Mouse (Mus musculus): Measurements from ENCODE around the gene Med26. TPM values are rescaled to one million over a fixed set of nuclear protein-coding genes. Genes with fewer than 3 reads are reported as not detected.
A peak's percentile ranks its signal among the peaks of the same experiment; 100 is the strongest.

Gene Med26
- polyA plus RNA-seq, 1 experiment, result 16.5 TPM

DNA sequence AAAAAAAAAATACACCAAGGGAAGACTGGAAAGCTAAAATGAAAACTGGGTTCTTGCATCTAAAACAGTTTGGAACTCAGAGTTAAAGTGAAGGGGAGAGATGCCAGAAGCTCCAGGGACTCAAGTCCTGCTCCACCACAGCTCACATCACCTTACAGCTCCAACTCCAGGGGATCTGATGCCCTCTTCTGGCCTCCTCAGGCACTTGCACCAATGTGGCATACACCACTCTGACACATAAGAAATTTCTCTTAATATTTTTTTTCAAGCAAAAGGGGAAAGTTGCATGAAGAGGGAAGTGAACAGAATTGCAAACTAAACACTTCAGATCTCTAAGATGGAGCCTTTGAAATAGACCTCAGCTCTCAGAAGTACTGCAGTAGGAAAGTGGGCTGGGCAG is 8.8 kb downstream of the Med26 start:
- DNase-seq (ENCODE audit: low read depth), result no peak
- peak; percentile 18; the same call in 1 of the 2 replicates for TF ChIP-seq CTCF (IDR thresholded peaks at IDR 0.05; ENCODE audit: borderline replicate concordance, extremely low read depth, insufficient read depth, insufficient read length)
- no peak for TF ChIP-seq POLR2A (IDR thresholded peaks at IDR 0.05; ENCODE audit: borderline replicate concordance, extremely low read depth, insufficient read depth, insufficient read length, poor library complexity, severe bottlenecking)

DNA sequence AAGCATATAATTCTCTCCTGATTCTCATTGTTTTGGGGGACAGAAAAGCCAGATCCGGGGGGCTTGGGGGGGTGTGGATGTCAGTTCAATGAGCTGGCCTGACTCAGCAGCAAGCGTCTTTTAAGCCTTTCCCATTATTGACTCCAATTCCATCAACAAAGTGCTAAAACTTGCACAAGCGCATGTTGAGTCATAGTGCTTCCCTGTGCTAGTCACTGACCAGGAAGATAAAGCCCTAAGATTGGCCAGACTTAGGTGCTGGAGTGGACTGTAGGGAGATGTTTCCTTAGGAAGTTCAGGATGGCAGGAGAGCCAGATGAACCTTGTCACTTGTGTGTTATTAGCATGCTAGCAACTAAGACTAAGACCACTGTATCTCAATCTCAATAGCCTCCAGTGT is 13.2 kb downstream of the Med26 start:
- TF ChIP-seq POLR2A (IDR thresholded peaks at IDR 0.05; ENCODE audit: borderline replicate concordance, extremely low read depth, insufficient read depth, insufficient read length, poor library complexity, severe bottlenecking) (no peak), CTCF (IDR thresholded peaks at IDR 0.05; ENCODE audit: borderline replicate concordance, extremely low read depth, insufficient read depth, insufficient read length) (no peak)
- DNase-seq (ENCODE audit: low read depth), result no peak

DNA sequence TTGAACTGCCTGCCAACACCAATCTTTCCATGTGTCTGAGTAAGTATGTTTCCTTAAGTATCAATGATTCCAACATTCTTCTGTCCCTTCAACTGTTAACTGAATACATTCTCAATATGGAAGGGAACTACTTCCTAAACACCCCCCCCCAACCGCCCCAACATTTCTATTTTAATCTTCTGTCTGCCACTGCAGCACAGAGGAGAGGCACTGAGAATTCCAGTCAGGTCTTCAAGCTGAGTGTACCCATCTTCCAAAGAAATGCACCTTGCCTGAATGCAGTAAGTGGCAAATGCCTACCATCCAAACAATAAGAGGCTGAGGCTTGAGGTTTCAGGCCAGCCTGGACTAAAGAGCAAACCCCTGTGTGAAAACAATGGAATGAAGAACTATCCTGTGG is 16.0 kb downstream of the Med26 start:
- no peak for DNase-seq (ENCODE audit: low read depth)
- TF ChIP-seq POLR2A (IDR thresholded peaks at IDR 0.05; ENCODE audit: borderline replicate concordance, extremely low read depth, insufficient read depth, insufficient read length, poor library complexity, severe bottlenecking), result no peak
- TF ChIP-seq CTCF (IDR thresholded peaks at IDR 0.05; ENCODE audit: borderline replicate concordance, extremely low read depth, insufficient read depth, insufficient read length), result no peak

DNA sequence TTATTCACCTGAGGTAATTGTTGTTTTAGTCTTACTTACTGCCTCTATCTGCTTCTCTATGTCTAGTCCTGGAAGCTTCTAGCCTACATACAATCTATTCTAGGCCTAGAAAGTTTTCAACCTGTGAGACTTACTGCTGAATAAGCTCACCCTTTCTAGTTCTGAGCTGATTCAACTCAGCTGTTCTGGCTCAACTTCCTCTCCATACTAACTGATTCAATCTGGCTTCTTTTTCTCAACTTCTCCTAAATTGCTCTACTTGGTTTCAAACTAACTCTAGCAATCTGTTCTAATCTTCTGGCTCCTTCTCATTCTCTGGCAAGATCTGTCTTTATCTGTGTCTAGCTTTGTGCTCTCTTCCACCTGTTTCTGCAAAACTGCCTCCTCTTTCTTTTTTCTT is 26.2 kb downstream of the Med26 start:
- no peak for DNase-seq (ENCODE audit: low read depth)
- TF ChIP-seq POLR2A (IDR thresholded peaks at IDR 0.05; ENCODE audit: borderline replicate concordance, extremely low read depth, insufficient read depth, insufficient read length, poor library complexity, severe bottlenecking), result no peak
- no peak for TF ChIP-seq CTCF (IDR thresholded peaks at IDR 0.05; ENCODE audit: borderline replicate concordance, extremely low read depth, insufficient read depth, insufficient read length)

DNA sequence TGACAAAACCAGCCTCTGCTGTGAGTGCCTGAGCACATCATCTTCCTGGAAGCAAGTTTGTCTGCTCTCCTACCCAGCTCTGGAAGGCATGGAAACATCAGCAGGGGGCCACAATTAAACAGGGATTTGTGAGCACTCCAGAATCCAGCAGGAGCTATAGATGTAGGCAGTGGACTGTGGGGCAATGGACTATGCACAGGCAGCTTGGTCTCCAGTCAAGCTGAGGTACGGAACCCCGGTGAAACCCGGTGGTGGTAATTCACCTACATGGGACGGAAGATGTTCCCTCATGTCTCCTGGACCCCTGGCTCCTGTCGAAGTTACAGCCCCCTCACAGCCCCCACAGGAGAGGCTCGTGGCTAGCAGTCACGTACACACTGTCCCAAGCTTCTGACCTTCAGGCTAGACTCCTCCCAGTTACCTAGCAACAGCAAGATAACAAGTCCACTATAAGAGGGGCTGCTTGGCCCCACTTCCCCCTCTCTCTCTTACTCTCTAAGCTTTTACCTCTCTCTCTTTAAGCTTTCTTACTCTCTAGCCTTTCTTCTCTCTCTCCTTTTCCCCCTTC is 30.6 kb downstream of the Med26 start:
- TF ChIP-seq CTCF (IDR thresholded peaks at IDR 0.05; ENCODE audit: borderline replicate concordance, extremely low read depth, insufficient read depth, insufficient read length) (no peak), POLR2A (IDR thresholded peaks at IDR 0.05; ENCODE audit: borderline replicate concordance, extremely low read depth, insufficient read depth, insufficient read length, poor library complexity, severe bottlenecking) (no peak)
- DNase-seq (ENCODE audit: low read depth), result no peak

DNA sequence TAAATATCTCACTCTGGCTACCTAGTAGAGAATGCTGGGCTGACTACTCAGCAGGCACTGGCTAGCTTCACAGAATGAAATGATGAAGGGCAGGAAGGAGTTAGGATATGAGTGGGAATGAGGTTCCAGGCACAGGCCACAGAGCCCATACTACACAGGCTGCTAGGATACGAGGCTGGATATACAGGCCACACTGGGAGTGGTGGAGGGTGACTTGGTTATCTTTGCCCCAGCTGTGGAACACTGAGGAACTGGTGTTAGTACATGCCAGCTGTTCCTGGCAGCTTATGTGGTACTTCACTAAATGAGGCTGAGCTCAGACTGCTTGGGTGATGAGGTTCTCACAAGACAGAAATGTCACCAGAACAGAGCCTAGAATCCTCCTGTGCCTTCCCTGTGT is 34.9 kb downstream of the Med26 start:
- TF ChIP-seq POLR2A (IDR thresholded peaks at IDR 0.05; ENCODE audit: borderline replicate concordance, extremely low read depth, insufficient read depth, insufficient read length, poor library complexity, severe bottlenecking) (no peak), CTCF (IDR thresholded peaks at IDR 0.05; ENCODE audit: borderline replicate concordance, extremely low read depth, insufficient read depth, insufficient read length) (no peak)
- no peak for DNase-seq (ENCODE audit: low read depth)

DNA sequence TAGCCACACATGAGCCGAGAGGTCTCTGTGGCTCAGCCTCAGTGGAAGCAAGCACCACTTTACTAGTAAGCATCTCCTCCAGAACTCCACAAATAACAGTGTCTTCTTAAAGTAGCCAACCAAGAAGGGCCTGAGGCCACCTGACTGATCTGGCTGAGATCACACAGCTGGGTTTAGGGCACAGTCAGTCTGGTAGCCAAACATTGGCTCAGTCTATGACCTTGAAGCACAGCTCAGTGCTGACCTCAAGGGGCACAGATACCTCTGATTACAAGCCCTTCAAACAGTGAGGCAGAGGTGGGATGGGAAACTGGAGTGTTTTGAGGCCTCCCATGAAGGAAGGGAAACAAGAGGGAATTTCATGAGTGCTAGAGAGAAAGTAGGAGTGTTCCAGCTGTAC is 35.4 kb downstream of the Med26 start:
- TF ChIP-seq POLR2A (IDR thresholded peaks at IDR 0.05; ENCODE audit: borderline replicate concordance, extremely low read depth, insufficient read depth, insufficient read length, poor library complexity, severe bottlenecking) (no peak), CTCF (IDR thresholded peaks at IDR 0.05; ENCODE audit: borderline replicate concordance, extremely low read depth, insufficient read depth, insufficient read length) (no peak)
- no peak for DNase-seq (ENCODE audit: low read depth)

DNA sequence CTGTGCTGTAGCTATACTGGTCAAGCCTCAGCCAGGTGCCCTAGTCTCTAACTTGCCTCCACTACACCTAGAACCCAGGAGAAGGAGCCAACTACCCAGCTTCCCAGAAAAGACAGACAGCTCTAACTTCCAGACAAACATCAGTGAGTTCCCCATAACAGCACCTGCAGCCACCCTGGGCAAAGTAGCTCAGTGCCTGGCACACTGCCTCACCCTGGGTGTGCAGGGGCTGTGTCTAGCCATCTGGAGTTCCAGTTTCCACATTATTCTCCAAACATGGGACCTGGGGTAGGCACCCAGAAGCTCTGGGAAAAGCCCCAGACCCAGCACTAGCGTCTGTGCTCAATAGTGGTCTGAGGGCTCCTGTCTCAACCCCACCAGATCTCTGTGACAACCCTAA is 40.6 kb downstream of the Med26 start:
- TF ChIP-seq POLR2A (IDR thresholded peaks at IDR 0.05; ENCODE audit: borderline replicate concordance, extremely low read depth, insufficient read depth, insufficient read length, poor library complexity, severe bottlenecking) (no peak), CTCF (IDR thresholded peaks at IDR 0.05; ENCODE audit: borderline replicate concordance, extremely low read depth, insufficient read depth, insufficient read length) (no peak)
- no peak for DNase-seq (ENCODE audit: low read depth)

DNA sequence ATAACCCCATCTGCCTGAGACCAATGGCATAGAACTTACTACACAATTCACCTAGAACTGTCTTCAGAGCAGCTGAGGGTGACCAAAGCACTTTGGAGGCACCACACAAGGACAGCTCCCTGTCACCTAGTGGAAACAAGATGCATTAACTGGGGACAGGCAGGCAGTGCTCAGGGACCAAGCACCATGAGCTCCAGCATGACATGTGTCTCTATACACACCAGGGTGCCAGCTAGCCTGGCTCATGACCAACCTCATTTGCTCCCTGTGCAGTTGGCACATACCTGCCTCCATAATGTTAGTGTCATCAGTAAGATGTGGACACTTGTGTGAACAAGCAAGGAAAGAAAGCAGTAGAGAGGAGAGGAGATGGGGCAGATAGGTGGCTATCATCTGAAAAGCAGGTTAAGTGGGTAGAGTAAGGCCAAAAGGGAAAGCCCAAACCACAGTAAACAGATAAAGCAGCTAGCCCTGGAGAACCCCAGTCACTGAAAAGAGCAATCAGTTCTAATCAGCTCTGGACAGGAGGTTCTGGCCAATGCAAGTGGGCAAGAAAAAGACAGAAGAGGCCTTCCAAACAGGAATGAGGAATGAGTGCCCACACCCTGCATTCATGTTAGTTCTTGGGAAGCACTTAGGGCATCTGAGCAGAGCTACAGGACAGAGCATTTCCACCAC is 43.3 kb downstream of the Med26 start:
- DNase-seq (ENCODE audit: low read depth), result peak; percentile 12
- TF ChIP-seq CTCF (IDR thresholded peaks at IDR 0.05; ENCODE audit: borderline replicate concordance, extremely low read depth, insufficient read depth, insufficient read length), result no peak; the same call in 1 of the 2 replicates
- no peak for TF ChIP-seq POLR2A (IDR thresholded peaks at IDR 0.05; ENCODE audit: borderline replicate concordance, extremely low read depth, insufficient read depth, insufficient read length, poor library complexity, severe bottlenecking)

DNA sequence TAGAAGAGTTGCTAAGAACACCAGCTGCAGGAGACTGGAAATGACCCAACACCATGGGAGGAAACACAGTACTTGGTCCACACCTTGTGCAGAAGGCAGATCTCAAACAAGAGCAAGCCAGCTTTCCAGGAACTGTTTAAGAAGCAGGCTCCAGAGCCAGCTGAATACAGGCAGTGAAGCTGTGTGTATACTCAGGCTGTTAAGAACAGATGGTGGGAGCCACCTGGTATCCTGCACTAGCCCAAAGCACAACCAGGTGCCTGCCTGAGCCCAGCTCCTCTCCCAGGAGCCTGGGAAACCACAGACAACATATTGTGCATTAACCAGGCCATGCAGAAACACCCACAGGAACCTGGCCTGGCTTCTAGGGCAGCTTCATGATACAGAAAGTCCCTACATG is 43.9 kb downstream of the Med26 start:
- TF ChIP-seq CTCF (IDR thresholded peaks at IDR 0.05; ENCODE audit: borderline replicate concordance, extremely low read depth, insufficient read depth, insufficient read length) (no peak), POLR2A (IDR thresholded peaks at IDR 0.05; ENCODE audit: borderline replicate concordance, extremely low read depth, insufficient read depth, insufficient read length, poor library complexity, severe bottlenecking) (no peak)
- DNase-seq (ENCODE audit: low read depth), result peak; percentile 71

DNA sequence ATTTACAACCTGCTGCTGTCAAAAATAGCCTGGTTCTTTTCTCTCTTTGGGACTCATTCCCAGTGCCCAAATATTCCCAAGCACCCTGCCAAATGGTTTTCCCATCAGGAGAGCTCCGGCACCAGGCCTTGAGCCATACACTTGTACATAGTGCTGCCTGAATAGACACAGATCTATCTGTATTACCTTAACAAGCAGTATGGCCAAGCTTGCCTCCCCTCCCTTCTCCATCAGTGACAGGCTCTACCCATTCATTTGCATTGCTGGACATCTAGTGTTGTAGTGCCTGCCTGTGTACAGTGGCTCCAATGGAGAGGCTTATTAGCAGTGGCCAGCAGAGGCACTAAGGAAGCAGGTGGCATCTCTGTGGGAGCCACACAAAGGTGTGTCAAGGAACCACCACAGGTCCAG is 47.5 kb downstream of the Med26 start:
- no peak for TF ChIP-seq POLR2A (IDR thresholded peaks at IDR 0.05; ENCODE audit: borderline replicate concordance, extremely low read depth, insufficient read depth, insufficient read length, poor library complexity, severe bottlenecking)
- no peak for TF ChIP-seq CTCF (IDR thresholded peaks at IDR 0.05; ENCODE audit: borderline replicate concordance, extremely low read depth, insufficient read depth, insufficient read length)
- DNase-seq (ENCODE audit: low read depth), result no peak
